Mouse (Mus musculus) midbrain, embryonic 13.5 days (tissue): ENCODE results near the gene Cenpv. TPM values are rescaled to one million over a fixed set of nuclear protein-coding genes. Genes with fewer than 3 reads are reported as not detected.

Experiments
- ATAC-seq: fragments of 200-750 bp; cut with Nextera tagmentation; 2 replicates; pipeline ENCODE4 v1.8.0; 2017; ENCODE audit warnings: mild to moderate bottlenecking, moderate TSS enrichment, moderate library complexity
- H3K27ac ChIP-seq: fragments of 300-500 bp; sonication (generic); 2 replicates; pipeline ENCODE4 v1.5.1; 2015; ENCODE audit warnings: inconsistent platforms, mild to moderate bottlenecking, moderate library complexity
- H3K27me3 ChIP-seq: fragments of 300-500 bp; sonication (generic); 2 replicates; pipeline ENCODE4 v1.6.1; 2015; ENCODE audit warnings: mild to moderate bottlenecking, inconsistent platforms
- H3K36me3 ChIP-seq: fragments of 300-500 bp; sonication (generic); 2 replicates; pipeline ENCODE4 v1.6.1; 2015; ENCODE audit warnings: mild to moderate bottlenecking, inconsistent platforms
- H3K4me1 ChIP-seq: fragments of 300-500 bp; sonication (generic); replicated peaks from 2 replicates; pipeline ENCODE4 v1.6.1; 2015; ENCODE audit warnings: inconsistent platforms
- H3K4me2 ChIP-seq: fragments of 300-500 bp; sonication (generic); replicated peaks from 2 replicates; pipeline ENCODE4 v1.6.1; 2015; ENCODE audit warnings: moderate library complexity, mild to moderate bottlenecking, inconsistent platforms
- H3K4me3 ChIP-seq: fragments of 300-500 bp; sonication (generic); replicated peaks from 2 replicates; pipeline ENCODE4 v1.5.1; 2015; ENCODE audit warnings: mild to moderate bottlenecking, inconsistent platforms
- H3K9ac ChIP-seq: fragments of 300-500 bp; sonication (generic); replicated peaks from 2 replicates; pipeline ENCODE4 v1.6.1; 2015; ENCODE audit warnings: mild to moderate bottlenecking, inconsistent platforms
- H3K9me3 ChIP-seq: fragments of 300-500 bp; sonication (generic); 2 replicates; pipeline ENCODE4 v1.6.1; 2016; ENCODE audit warnings: mild to moderate bottlenecking, inconsistent platforms
- WGBS: fragments of 180-500 bp; shearing (Covaris S2); methylation state at CpG from one replicate; pipeline ENCODE4 v1.1.7; 2015; 5-methylcytosine and 5-hydroxymethylcytosine counted together
- polyA plus RNA-seq: library from polyadenylated mRNA; unstranded; fragments of >200 nt; fragmentation: Nextera tagmentation; extraction: Ambion mirVana; gene quantifications from 2 replicates; pipeline ENCODE4 v1.2.1, GENCODE M21; 2015

The Cenpv gene
- polyA plus RNA-seq, 1 experiment from 2014 or later, result 65.6 TPM

DNA sequence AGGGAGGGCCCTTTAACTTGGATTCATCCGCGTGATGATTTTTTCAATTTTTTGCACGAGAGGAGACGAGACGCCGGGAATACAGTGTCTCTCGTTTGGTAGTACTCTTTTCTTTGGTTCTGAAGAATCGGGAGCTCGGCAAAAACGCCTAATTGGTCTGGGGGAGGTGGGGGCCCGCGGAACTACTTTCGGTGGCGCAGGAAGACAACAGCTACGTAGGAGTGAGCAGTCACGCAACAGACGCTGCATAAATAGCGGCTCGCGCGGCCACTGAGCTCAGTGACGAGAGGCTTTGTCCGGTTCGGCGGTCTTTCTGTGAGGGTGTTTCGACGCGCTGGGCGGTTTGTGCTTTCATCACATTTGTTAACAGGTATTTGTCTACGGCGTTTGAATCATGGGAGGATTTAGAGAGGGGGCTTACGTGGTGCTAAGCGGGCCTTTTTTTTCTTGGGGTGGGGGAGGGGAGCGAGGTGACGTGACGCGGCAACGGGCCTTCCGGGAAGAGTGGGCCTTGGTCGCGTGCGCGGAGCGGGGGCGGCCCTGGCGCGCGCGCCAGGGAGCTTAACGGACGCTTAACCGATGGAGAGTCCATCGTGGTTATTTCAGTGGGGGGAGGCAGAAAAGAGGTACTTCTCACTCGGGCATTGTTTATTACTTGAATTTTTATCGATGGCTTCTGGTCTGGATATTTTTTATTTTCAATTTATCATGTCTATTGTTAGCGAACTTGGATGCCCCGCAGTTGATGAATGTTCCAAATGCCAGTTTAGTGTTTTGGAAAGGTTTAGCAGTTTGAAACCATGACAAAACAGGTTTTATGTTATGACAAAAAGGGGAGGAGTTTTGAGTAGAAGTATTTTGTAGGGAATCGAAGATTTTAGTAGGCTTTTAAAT lies 12.4 kb upstream of the Cenpv start:
- no peaks in the 10 kb centered on the region for H3K27me3 ChIP-seq
- peak overlapping the region; percentile 68 for H3K4me2 ChIP-seq
- ATAC-seq, result peak; percentile 87
- H3K4me3 ChIP-seq, result peak overlapping the region; percentile 69
- H3K27ac ChIP-seq, result peak overlapping the region; percentile 98
- peaks cover 25% of the 10 kb centered on the region for H3K36me3 ChIP-seq
- H3K4me1 ChIP-seq, result peaks cover 48% of the 10 kb centered on the region
- WGBS, result under 1% methylated on average over 58 of the region's 58 CpGs
- peak overlapping the region; percentile 87 for H3K9ac ChIP-seq
- H3K9me3 ChIP-seq, result no peaks in the 10 kb centered on the region

DNA sequence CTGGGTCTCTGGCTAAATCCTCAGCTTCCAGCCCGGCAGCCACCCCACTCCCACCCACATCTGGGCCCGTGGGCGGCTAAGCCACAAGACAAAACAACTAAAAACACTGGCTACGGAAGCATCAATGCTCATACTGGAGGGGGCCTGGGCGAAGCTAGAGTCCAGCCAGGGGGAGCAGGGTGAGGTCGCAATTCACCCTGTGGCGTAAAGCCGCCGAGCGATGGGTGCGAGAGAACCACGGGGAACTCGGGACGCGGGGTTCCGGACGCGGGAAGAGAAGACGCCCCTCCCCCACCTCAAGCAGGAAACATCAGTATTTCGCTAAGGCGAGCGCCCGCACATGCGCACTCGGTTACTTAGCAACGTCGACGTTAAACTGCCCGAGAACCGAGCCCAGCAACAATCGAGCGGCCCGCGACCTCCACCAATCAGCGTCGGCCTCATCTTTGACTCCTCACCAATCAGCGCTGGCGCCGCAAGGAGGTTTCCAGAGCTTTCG lies 11.7 kb upstream of the Cenpv start, which contains the start of gene Ubb:
Gene Ubb (plus strand): TSS at position 445 of the 499 bp plus-strand sequence.
- Histone ChIP-seq H3K4me3 (peak within 1 kb of the TSS; percentile 69), H3K9ac (peak within 1 kb of the TSS; percentile 91), H3K27me3 (no peaks in the 10 kb centered on the region), H3K4me1 (peaks cover 43% of the 10 kb centered on the region), H3K27ac (peak within 1 kb of the TSS; percentile 98), H3K36me3 (peaks cover 25% of the 10 kb centered on the region), H3K4me2 (peak within 1 kb of the TSS; percentile 68), H3K9me3 (no peaks in the 10 kb centered on the region)
- WGBS, result under 1% methylated on average over 40 of the region's 40 CpGs
- ATAC-seq, result peak; percentile 96

DNA sequence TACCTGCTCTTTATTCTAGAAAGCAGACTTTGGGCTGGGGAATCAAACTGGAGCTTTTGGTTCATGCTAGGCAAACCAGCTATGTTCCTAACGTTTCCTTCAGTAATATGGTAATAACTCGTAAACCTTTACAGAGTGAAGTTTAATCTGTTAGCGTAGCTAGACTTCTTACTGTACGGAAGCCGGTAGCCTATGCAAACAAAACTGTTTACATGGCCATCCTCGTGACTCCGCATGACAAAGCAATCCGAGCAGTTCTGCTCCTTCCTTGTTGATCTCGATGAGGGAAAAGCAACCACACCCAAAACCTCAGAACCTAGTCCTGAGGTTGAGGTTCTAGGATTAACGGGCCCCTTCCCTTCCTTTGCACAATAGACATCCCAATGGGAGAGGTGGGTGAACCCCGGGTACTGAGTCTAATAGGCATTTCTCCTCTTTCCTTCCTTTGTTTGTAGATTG lies 11.2 kb upstream of the Cenpv start:
- H3K36me3 ChIP-seq, result peaks cover 22% of the 10 kb centered on the region
- 3% methylated on average over 11 of the region's 11 CpGs for whole genome bisulfite sequencing
- ATAC-seq, result peak; percentile 9; the same call in 1 of the 2 replicates

DNA sequence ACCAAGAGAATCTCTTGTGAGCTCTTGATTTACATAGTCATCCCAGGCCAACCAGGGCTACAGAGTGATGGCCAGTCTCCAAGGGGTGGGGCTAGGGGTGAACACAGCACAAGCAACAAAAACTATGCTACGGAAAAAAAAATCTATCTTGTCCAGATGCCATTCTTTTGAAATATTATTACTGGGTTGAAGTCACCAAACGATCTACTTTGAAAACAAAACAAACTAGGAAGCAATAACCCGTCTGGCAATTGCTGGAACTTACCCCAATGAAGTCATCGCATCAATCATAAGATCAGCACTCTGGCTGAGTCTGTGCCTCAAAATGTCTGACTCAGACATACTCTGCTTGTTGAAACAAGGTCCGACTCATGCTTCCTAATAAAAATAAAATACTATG lies 10.7 kb upstream of the Cenpv start:
- WGBS, result 22% methylated on average over 5 of the region's 5 CpGs
- Histone ChIP-seq H3K4me2 (peak overlapping the region; percentile 68), H3K9ac (peak overlapping the region; percentile 91), H3K4me3 (peak overlapping the region; percentile 69), H3K4me1 (peaks cover 33% of the 10 kb centered on the region), H3K27me3 (no peaks in the 10 kb centered on the region), H3K27ac (peak overlapping the region; percentile 98), H3K36me3 (peaks cover 17% of the 10 kb centered on the region), H3K9me3 (no peaks in the 10 kb centered on the region)
- ATAC-seq, result no peak

More for the DNA sequence above, 11.2 kb upstream of the Cenpv start:
- Histone ChIP-seq H3K9me3 (no peaks in the 10 kb centered on the region), H3K9ac (peak overlapping the region; percentile 91), H3K4me1 (peaks cover 38% of the 10 kb centered on the region), H3K27ac (peak overlapping the region; percentile 98), H3K27me3 (no peaks in the 10 kb centered on the region), H3K4me2 (peak overlapping the region; percentile 68), H3K4me3 (peak overlapping the region; percentile 69)

DNA sequence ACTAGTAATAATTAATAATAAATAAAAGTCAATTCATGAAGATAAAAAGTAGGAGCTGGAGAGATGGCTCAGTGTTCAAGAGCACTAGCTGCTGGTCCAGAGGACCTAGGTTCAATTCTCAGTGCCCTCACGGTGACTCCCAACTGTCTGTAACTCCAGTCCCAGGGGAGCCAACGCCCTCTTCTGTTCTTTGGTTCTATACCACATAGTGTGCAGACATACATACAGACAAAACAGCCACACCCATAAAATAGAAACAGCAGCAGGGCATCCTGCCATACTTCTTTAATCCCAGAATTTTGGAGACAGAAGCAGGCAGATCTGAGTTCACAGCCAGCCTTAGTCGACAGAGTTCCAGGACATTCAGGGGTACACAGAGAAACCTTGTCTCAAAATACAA lies 4.9 kb upstream of the Cenpv start:
- no peak for ATAC-seq
- H3K9ac ChIP-seq, result no peak overlapping the region

DNA sequence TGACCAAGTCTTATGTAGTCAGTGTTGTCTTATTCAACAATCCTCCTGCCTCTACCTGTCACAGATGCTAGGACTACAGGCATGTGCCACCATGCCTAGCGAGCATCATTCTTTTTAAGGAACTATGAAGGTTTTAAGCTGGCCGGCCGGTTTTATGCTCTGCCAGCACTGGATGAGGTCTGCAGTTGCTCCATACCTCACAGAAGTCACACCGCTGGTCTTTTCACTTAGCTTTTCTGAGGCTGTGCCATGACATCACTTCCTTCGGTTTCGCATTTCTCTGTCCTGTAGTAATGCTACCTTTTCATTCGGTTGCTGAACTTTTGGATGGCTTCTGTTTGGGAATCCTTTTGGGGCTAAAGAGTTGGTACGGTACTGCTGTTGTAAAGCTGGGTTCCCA lies 2.5 kb upstream of the Cenpv start:
- ATAC-seq, result no peak
- no peak overlapping the region for H3K9ac ChIP-seq
- no peaks in the 10 kb centered on the region for H3K9me3 ChIP-seq
- H3K4me2 ChIP-seq, result no peak overlapping the region
- H3K36me3 ChIP-seq, result no peaks in the 10 kb centered on the region
- no peaks in the 10 kb centered on the region for H3K27me3 ChIP-seq
- H3K4me3 ChIP-seq, result no peak overlapping the region
- H3K27ac ChIP-seq, result no peak overlapping the region
- 88% methylated on average over 8 of the region's 8 CpGs for WGBS
- H3K4me1 ChIP-seq, result peaks cover 14% of the 10 kb centered on the region

More for the DNA sequence above, 4.9 kb upstream of the Cenpv start:
- no peak overlapping the region for H3K27ac ChIP-seq
- no peaks in the 10 kb centered on the region for H3K36me3 ChIP-seq
- no peak overlapping the region for H3K4me3 ChIP-seq
- no peaks in the 10 kb centered on the region for H3K9me3 ChIP-seq
- H3K4me2 ChIP-seq, result no peak overlapping the region
- 90% methylated on average over 3 of the region's 3 CpGs for WGBS
- H3K27me3 ChIP-seq, result no peaks in the 10 kb centered on the region
- peaks cover 9% of the 10 kb centered on the region for H3K4me1 ChIP-seq

DNA sequence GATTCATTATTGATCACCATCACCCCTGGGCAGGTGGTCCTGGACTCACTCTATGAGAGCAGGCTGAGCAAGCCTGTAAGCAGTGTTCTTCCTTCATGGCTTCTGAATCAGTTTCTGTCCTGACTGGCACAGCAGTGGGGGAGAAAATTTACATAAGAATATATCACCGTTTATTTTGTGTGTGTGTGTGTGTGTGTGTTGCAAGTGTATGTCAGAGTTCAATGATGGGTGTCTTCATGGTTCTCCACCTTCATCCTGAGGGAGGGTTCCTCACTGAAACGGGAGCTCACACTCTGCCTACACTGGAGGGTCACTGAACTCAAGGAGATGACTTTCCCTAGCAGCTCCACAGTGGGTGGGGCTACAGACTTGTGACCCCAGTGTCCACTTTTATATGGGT lies 1.9 kb upstream of the Cenpv start:
- Histone ChIP-seq H3K4me1 (peaks cover 14% of the 10 kb centered on the region), H3K9me3 (no peaks in the 10 kb centered on the region), H3K4me3 (no peak overlapping the region), H3K27me3 (no peaks in the 10 kb centered on the region), H3K4me2 (no peak overlapping the region), H3K9ac (no peak overlapping the region), H3K27ac (no peak overlapping the region), H3K36me3 (no peaks in the 10 kb centered on the region)
- ATAC-seq, result no peak
- 67% methylated on average over 2 of the region's 2 CpGs for WGBS

DNA sequence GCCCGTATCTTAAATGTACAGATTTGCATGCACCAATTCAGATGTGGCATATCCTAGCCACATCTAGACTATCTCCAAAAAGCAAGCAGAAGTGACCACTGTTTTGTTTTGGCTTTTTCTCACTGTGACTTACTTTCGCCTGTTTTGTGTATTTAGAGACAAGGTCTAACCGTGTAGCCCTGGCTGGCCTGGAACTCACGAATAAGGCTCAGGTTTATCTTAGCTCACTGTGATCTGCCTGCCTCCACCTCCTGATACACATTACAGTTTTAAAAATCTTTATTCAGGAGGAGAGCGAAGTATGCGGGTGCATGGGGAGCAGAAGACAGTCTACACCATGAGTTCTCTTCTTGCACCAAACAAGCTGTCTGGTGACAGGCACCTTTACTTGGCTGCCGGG lies 1.1 kb upstream of the Cenpv start:
- no peaks in the 10 kb centered on the region for H3K9me3 ChIP-seq
- no peak overlapping the region for H3K9ac ChIP-seq
- 86% methylated on average over 7 of the region's 7 CpGs for WGBS
- no peak overlapping the region for H3K4me2 ChIP-seq
- no peak overlapping the region for H3K4me3 ChIP-seq
- peaks cover 5% of the 10 kb centered on the region for H3K36me3 ChIP-seq
- peaks cover 14% of the 10 kb centered on the region for H3K4me1 ChIP-seq
- H3K27me3 ChIP-seq, result no peaks in the 10 kb centered on the region
- H3K27ac ChIP-seq, result no peak overlapping the region
- ATAC-seq, result no peak

DNA sequence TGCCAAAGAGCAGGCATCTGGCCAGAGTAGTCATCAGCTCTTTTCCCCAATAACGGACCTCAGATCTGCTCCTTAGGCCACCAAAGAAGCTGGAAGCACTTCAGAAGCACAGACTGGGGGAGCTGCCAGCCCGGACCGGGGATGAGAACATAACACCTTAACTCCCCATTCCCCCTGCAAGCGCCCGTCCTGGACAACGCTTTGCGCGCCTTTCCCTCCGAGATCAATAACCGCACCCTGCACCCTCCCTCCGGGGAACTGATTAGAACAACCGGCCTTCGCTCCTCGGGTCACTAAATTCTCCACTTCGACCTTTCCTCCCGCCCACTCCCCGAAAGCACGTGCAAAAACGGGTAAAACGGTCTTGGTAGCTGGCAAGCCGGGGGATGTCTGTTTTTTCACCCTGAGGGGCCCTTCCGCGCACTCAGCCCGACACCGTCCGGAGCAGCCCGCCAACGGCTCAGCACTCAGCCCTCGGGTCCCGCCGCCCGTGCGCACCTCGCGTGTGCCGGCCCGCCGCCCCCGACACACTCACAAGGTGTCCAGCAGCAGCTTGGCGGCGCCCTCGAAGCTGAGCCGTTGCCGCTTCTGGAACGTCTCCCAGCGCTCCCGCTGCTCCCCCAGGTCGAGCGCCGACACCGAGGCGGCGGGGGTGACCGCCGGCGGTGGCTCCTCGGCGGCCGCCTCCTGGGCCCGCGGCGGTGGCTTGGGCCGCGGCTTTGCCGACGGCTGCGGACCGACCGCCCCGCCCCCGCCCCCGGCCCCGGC lies 556 bp downstream of the Cenpv start:
- no peaks in the 10 kb centered on the region for H3K9me3 ChIP-seq

DNA sequence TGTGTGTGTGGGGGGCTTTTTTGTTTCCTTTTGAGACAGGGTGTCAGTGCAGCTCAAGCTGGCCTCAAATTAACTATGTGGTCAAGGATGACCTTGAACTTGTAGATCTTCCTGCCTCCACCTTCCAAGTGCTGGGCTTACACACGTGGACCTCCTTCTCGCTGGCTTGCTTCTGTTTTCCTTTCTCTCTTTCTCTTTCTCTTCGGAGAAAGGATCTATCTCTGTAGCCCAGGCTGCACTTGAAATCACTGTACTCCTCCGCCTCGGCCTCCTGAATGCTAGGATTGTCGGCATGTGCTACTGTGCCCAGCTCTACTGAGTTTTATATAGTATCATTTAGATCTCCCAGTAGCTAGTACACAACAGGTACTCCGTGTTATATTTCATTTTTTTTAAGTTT lies 1.5 kb downstream of the Cenpv start:
- Histone ChIP-seq H3K4me3 (peak overlapping the region; percentile 82), H3K4me2 (peak overlapping the region; percentile 80), H3K27me3 (no peaks in the 10 kb centered on the region), H3K9ac (peak overlapping the region; percentile 37; the same call in 1 of the 2 replicates), H3K4me1 (peaks cover 14% of the 10 kb centered on the region), H3K9me3 (no peaks in the 10 kb centered on the region), H3K36me3 (peaks cover 19% of the 10 kb centered on the region), H3K27ac (no peak overlapping the region)
- ATAC-seq, result no peak
- WGBS, result 20% methylated on average over 7 of the region's 7 CpGs

More for the DNA sequence above, 556 bp downstream of the Cenpv start:
- WGBS, result under 1% methylated on average over 55 of the region's 73 CpGs
- ATAC-seq, result peak; percentile 88
- Histone ChIP-seq H3K4me3 (peak overlapping the region; percentile 82), H3K36me3 (peaks cover 11% of the 10 kb centered on the region), H3K27ac (peak overlapping the region; percentile 87), H3K4me1 (peaks cover 14% of the 10 kb centered on the region), H3K4me2 (peak overlapping the region; percentile 80), H3K27me3 (no peaks in the 10 kb centered on the region), H3K9ac (peak overlapping the region; percentile 95)

DNA sequence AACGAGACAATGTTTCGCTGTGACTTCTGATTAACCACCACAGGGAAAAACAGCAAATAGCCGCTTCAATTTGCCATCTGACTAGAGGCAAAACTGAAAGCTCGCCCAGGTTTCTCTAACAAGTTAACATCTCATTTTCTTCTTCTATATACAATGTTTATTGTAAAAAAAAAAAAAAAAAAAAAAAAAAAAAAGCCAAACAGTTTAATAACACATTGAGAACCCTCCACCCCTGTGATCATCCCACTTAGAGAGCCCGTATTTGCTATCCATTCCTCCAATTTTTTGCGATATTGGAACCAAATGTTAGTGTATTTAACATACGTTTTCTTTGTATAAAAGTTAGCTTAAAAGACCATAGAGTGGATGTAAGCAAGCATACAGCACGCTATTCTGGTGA lies 2.0 kb downstream of the Cenpv start:
- H3K4me3 ChIP-seq, result peak overlapping the region; percentile 82
- peaks cover 21% of the 10 kb centered on the region for H3K36me3 ChIP-seq
- peak overlapping the region; percentile 80 for H3K4me2 ChIP-seq
- peak overlapping the region; percentile 37; the same call in 1 of the 2 replicates for H3K9ac ChIP-seq
- no peak for ATAC-seq
- H3K9me3 ChIP-seq, result no peaks in the 10 kb centered on the region
- 87% methylated on average over 8 of the region's 8 CpGs for WGBS
- H3K27me3 ChIP-seq, result no peaks in the 10 kb centered on the region
- H3K4me1 ChIP-seq, result peaks cover 14% of the 10 kb centered on the region
- no peak overlapping the region for H3K27ac ChIP-seq
